Mouse (Mus musculus) left cerebral cortex, adult 18-20 months (tissue): ENCODE results near the gene Ube2e1. TPM values are rescaled to one million over a fixed set of nuclear protein-coding genes. Genes with fewer than 3 reads are reported as not detected.

Source experiments
- DNase-seq, 2 experiments: peaks; one replicate each; pipeline ENCODE4 v3.0.0; 2021 to 2022; ENCODE audit warnings: low spot score in 2 of 2, mixed read lengths in 1 of 2
- long read RNA-seq, 2 experiments: library from polyadenylated mRNA; stranded (forward); transcript quantifications; one replicate each; pipeline ENCODE4 v2.0.0; 2021
- total RNA-seq, 2 experiments: library from RNA; stranded (reverse); gene quantifications; 2 replicates each; pipeline ENCODE4 v1.2.3; 2021

The Ube2e1 gene
- total RNA-seq = 100 to 1,000 TPM; 112 to 122 TPM
- long read RNA-seq, experiment 1, transcript Ube2e1-201 (6 exons, 1,408 nt) = major isoform, 11 of 40 reads
- long read RNA-seq, experiment 1, partial matches to known transcripts = 16 of 40 reads
- long read RNA-seq, experiment 1, other reads (novel, unspliced or antisense) = 12 of 40 reads
- long read RNA-seq, experiment 2, transcript Ube2e1-201 (6 exons, 1,408 nt) = major isoform, 12 of 28 reads
- long read RNA-seq, experiment 2, partial matches to known transcripts = 9 of 28 reads
- long read RNA-seq, experiment 2, other reads (novel, unspliced or antisense) = 7 of 28 reads

GRCm38 (mm10) chr14:18331693-18332131 is at the start of gene Ube2e1:
TSS of gene Ube2e1 (minus strand) at chr14:18331859.
- peak; percentile 56 to 68 for DNase-seq

DNA sequence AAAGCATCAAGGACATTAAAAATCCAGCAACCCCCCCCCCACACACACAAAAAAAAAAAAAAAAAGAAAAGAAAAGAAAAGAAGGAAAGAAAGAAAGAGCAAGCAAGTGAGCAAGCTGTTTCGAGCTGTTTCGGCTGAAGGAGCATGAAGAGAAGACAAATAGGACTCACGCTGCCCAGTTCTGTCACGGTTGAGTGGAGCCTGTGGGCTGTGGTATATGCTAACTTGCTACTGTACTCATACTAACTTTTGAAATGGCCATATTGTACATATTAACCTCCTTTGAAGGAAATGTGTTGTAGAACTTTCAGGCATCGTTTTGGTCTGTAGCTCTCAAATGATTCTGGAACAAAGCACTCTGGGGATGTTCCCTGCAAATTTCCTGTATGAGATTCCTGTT is 48.2 kb upstream of the Ube2e1 start:
- no peak for DNase-seq

GRCm38 (mm10) chr14:18377944-18378575 is 46.4 kb upstream of the Ube2e1 start:
- DNase-seq = peak in 1 of 2 experiments; percentile 25

GRCm38 (mm10) chr14:18376206-18376605 is 44.5 kb upstream of the Ube2e1 start:
- DNase-seq = no peak

DNA sequence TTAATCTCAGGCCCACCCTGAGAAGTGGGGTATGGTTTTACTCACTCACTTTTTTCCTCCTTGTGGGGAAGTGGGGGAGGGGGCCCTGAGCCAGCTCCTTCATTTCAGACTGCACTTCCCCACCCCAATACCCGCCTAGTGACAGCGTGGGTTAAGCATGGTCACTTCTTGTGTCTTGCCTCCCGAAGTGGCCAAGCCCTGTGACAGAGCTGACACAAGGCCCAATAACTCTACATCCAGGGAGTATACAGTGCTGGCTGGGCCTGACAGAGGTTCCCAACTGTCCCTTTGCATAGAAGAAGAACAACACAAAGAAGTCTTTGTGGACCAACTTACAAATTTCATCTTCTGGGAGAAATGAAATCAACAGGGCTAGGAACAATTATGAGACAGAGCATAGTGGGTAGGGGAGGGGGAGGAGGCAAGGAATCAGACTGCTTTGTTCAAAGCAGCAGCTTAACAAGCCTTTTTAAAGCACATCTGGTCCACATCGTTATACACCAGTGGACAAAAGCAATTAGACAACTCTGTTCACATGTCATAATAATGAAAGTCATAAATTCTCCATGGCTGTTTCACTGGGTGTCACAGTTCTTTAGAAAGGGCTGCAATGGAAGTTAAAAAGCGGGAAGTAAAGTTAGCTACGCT is 42.2 kb upstream of the Ube2e1 start:
- no peak for DNase-seq

- DNase-seq = no peak
Measured at GRCm38 (mm10) chr14:18372761-18373610, 41.3 kb upstream of the Ube2e1 start.

DNA sequence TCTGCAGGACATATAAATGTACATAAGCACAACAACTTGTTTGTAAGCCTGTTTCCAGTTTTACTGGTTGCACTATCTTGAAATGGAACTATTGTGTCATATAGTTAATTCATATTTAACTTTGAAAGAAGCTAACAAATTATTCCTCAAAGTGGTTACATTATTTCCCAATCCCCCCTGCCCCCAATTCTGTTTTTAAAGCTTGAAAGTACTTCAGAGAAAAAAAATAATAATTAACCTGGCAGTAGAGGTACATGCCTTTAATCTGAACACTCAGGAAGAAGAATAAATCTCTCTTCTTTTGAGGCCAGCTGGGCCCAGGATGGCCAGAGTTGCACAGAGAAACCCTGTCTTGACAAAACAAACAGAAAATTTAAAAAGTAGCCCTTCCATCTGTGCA is 37.4 kb upstream of the Ube2e1 start:
- no peak for DNase-seq

DNA sequence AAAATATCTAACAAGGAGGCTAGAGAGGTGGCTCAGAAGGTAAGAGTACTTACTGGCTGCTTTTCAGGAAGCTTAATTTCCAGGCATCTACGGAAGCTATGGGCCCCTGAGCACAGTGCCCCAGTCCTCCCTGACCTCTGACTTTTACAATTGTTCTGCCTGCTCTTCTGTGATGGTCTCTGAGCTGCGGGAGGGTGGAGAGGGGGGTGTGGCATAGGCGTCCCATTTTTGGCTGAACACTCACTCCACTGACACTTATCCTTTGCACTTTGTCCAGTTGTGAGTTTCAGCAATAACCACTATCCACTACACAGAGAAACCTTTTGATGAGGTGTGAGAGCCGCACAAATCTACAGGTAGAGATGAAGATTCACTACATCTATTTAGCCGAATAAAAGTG is 35.4 kb upstream of the Ube2e1 start:
- DNase-seq = no peak

DNA sequence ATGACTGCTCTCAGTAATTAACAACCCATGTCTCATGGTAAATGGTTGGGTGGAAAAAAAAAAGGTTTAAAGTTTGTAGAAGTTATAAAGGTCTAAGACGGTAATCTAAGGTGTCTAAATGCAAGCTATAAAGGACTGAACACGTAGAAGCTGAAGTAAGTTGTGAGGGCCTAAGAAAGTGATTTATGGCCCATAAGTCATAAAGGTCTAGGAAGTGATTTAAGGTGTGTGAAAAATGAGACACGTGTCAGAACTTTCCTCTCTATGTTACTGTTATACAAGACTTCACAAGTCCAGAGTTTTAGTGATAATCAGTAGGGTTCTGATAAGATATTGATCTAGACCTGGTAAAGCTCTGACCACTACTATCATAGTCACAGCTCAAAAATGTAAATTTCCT is 32.7 kb upstream of the Ube2e1 start:
- DNase-seq = no peak

GRCm38 (mm10) chr14:18356442-18356841 is 24.8 kb upstream of the Ube2e1 start:
- DNase-seq = no peak

- DNase-seq = no peak
Measured at GRCm38 (mm10) chr14:18355514-18356190, 24.0 kb upstream of the Ube2e1 start.

DNA sequence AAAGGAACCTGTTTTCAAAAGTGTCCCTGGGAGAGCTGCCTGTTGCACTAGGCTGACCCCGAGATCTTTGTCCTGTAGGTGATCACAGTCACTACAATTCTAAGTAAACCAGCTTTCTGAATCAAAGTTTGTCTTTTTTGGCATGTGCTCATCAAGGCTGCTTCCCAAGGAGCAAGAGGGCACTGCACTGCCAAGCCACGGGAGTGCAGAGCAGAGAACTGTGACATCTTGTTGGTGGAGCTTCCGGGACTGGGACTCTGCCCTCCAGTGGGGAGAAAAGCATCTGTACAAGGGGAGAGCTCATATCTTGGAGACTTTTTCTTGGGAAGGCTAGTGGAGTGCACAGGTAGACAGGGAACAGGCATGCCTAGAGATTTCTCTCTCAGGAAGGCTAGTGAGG is 21.9 kb upstream of the Ube2e1 start:
- no peak for DNase-seq

GRCm38 (mm10) chr14:18352934-18353333 is 21.3 kb upstream of the Ube2e1 start:
- no peak for DNase-seq

DNA sequence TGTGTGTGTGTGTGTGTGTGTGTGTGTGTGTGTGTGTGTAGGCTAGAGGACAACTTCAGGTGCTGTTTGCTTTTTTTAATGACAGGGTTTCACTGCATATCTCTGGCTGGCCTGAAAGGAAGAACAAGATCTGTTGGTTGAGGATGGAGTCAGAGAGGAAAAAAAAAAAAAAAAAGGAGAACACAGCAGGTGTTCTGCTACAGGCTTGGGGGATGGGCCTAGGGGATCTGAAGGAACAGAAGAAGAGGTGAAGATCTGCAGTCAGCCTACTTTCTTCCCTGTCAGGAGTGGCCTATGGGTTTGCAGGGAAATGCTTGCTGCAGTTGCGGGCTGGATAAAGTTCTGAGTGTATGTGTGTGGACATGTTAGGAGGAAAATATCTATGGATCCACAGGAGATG is 19.0 kb upstream of the Ube2e1 start:
- no peak for DNase-seq

GRCm38 (mm10) chr14:18349871-18350270 is 18.2 kb upstream of the Ube2e1 start:
- no peak for DNase-seq

DNA sequence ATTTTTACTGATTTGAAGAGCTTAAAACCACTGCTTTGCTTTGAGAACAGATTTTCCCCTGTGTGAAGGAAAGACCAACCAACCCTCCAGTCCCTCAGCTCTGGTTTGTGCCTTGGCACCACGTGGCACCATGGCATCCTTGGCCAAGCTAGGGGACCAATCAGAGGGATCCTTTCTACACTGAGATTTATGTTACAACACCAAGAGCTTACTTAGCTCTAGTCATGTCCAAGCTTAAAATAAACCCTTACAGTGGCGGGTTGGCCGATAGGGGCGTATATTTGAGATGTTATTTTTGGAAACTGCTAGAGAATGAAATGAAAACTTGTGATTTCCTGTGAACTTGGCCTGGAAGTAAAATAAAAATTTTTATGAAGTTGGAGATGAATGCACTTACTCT is 11.9 kb upstream of the Ube2e1 start:
- no peak for DNase-seq

DNA sequence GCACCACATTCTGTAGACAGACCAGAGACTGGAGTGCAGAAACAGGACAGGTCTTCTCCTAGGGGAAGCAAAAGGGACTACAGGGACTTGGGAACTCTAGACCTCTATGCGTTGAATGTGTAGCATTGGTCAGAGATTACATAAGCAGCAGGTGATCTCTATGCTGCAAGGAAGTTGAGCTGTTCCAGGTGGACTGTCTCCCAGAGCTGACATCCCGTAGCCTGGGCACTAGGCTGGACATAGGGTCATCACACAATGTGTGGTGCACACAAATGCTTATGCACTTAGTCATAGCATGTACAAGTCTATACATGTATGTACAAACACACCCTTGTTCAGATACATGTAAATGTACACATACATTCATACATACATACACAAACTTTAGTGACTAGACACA is 11.1 kb upstream of the Ube2e1 start:
- DNase-seq = no peak

- DNase-seq = no peak
Measured at GRCm38 (mm10) chr14:18341088-18341487, 9.4 kb upstream of the Ube2e1 start.

GRCm38 (mm10) chr14:18336106-18336505 is 4.4 kb upstream of the Ube2e1 start:
- DNase-seq = no peak

DNA sequence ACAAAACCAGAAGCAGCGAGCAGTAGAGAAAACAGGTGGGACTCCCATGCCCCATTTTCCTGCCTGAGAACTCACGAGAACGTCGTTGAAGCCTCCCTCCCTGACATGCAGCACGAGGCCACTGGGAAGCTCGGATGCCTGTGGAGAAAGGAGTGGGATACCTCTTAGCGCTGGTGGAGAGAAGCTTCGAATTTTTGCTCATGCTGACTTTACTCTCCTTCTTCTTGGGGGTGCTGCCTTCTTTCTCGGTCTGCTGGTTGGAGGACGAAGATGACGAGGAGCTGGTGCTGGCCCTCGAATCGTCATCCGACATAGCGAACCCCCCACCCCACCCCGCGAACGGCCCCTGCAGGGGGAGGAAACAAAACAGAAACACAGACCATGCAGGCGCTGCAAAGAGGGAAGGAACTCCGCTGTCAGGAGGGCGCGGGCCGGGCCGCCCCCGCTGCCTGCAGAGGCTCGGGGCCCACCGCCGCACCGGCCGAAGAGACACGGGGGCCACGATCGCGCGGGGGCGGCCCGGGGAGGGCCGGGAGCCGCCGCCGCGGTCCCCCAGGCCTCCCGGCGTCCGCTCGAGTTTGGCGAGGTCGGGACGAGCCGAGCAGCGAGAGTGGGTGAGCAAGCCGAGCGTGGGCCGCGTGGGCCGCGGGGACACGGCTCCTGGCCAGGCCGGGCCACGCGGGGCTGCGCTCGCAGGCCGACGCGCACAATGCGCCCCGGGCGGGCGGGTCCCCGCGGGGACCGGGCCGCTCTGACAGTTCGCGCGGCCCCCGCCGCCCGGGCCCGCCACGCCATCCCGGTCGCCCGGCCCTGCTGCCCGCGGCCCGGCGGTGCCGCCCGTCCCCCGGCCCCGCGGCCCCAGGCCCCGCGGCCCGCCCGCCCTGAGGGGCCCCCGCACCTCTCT is 618 bp downstream of the Ube2e1 start:
- DNase-seq = peak; percentile 27 to 39
